Mouse (Mus musculus) embryonic fibroblast, embryonic 13.5 days (primary cell): ENCODE measurements around the gene Rp2.

Experiments
- CTCF ChIP-seq: IDR thresholded peaks from 2 replicates; pipeline ENCODE4 v1.5.1; 2011; ENCODE audit warnings: mild to moderate bottlenecking, control low read depth, low read length, moderate library complexity, borderline replicate concordance; ENCODE audit not compliant: insufficient read depth
- POLR2A ChIP-seq: IDR thresholded peaks from 2 replicates; pipeline ENCODE4 v1.6.1; 2011; ENCODE audit warnings: low read depth, mild to moderate bottlenecking, control low read depth, low read length, moderate library complexity

- TF ChIP-seq CTCF (no peak), POLR2A (no peak)
Measured at GRCm38 (mm10) chrX:20356309-20356708, 8.0 kb upstream of the Rp2 start.
